Mouse (Mus musculus) A20 (cell line): Measurements from ENCODE around the gene Rfx2.

Experiments used
- DNase-seq: peaks from one replicate; pipeline ENCODE4 v3.0.0-alpha.2; 2011; ENCODE audit warnings: low read depth, low spot score

Gene Rfx2

GRCm38 (mm10) chr17:56788886-56789285 lies 41.9 kb downstream of the Rfx2 start:
- DNase-seq, result no peak

GRCm38 (mm10) chr17:56780291-56780978 lies 50.4 kb downstream of the Rfx2 start:
- no peak for DNase-seq

- no peak for DNase-seq
Observed at GRCm38 (mm10) chr17:56778779-56779362, 51.9 kb downstream of the Rfx2 start.

GRCm38 (mm10) chr17:56777568-56777967 lies 53.2 kb downstream of the Rfx2 start:
- no peak for DNase-seq

- DNase-seq, result no peak
Observed at GRCm38 (mm10) chr17:56769950-56770349, 60.9 kb downstream of the Rfx2 start, which contains the start of gene Prr22. Prr22 (plus strand) TSS chr17:56770250.

- DNase-seq, result no peak
Observed at GRCm38 (mm10) chr17:56768941-56769340, 61.9 kb downstream of the Rfx2 start.

GRCm38 (mm10) chr17:56767531-56768135 lies 63.2 kb downstream of the Rfx2 start:
- no peak for DNase-seq

GRCm38 (mm10) chr17:56766631-56767405 lies 64.0 kb downstream of the Rfx2 start:
- no peak for DNase-seq

- no peak for DNase-seq
Observed at GRCm38 (mm10) chr17:56765431-56765830, 65.4 kb downstream of the Rfx2 start.

- DNase-seq, result peak; percentile 97
Observed at GRCm38 (mm10) chr17:56764474-56765354, 66.1 kb downstream of the Rfx2 start, which contains the start of gene Dus3l. Dus3l (plus strand) TSS chr17:56764757.

- no peak for DNase-seq
Observed at GRCm38 (mm10) chr17:56763741-56764250, 67.0 kb downstream of the Rfx2 start.

GRCm38 (mm10) chr17:56762769-56763731 lies 67.8 kb downstream of the Rfx2 start:
- DNase-seq, result peak; percentile 90

GRCm38 (mm10) chr17:56761991-56762410 lies 68.8 kb downstream of the Rfx2 start:
- DNase-seq, result peak; percentile 95

GRCm38 (mm10) chr17:56761077-56761476 lies 69.7 kb downstream of the Rfx2 start:
- DNase-seq, result no peak

- no peak for DNase-seq
Observed at GRCm38 (mm10) chr17:56759261-56759660, 71.6 kb downstream of the Rfx2 start.

- peak; percentile 90 for DNase-seq
Observed at GRCm38 (mm10) chr17:56758132-56758531, 72.7 kb downstream of the Rfx2 start.

- DNase-seq, result peak; percentile 73
Observed at GRCm38 (mm10) chr17:56757416-56758123, 73.2 kb downstream of the Rfx2 start, which contains the start of gene Nrtn. Nrtn (minus strand) TSS chr17:56757530.

GRCm38 (mm10) chr17:56756703-56757399 lies 74.0 kb downstream of the Rfx2 start:
- peak; percentile 47 for DNase-seq
